Mouse (Mus musculus) inflammation-experienced regulatory T-cells, adult 6 months (primary cell): ENCODE measurements at regions not wholly inside any gene's neighbourhood (a gene's known extent, or its start where the extent isn't known, plus 50 kb on each side); places are given as distances from the start of the nearest gene placed in this dataset.

Experiments used
- ATAC-seq: one replicate; pipeline ENCODE4 v1.8.0; 2017

DNA sequence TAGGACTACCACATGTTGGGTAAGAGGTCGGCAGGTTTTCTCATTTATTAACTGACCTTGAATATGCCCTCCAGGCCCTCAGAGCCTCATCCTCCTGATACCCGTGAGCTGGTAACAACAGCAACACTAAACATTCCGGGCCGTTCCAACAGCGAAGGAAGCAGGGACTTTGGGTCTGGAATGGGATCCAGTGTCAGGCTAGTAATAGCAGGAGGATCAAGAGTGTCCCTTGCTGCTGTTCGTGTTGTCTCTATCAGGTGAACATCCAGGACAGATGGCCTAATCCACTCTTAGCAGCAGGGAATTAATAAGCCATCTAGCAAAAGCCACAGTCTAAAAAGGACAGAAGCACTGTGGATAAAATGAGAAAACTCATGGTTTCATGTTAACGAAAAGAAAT lies 106.7 kb downstream of the Cpeb2 start:
- ATAC-seq: no peak

DNA sequence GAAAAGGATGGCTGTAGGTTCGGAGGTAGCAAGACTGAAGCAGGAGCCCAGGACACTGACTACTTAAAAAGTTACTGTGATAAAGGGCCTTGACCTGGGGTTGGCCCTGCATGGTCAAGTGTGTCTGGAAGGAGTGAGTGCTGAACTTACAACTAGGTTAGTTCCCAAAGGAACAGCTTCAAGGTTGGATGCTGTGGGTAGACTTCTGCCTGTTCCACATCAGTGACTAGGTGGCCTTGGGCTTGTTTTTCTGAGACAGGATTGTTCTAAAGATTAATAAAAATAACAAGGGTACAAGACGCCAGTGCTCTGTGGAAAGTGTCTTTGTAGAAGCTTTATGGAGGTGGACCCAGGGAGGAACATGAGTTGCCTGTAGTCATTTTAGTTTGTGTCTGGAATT lies 108.5 kb downstream of the Cpeb2 start:
- ATAC-seq: no peak

DNA sequence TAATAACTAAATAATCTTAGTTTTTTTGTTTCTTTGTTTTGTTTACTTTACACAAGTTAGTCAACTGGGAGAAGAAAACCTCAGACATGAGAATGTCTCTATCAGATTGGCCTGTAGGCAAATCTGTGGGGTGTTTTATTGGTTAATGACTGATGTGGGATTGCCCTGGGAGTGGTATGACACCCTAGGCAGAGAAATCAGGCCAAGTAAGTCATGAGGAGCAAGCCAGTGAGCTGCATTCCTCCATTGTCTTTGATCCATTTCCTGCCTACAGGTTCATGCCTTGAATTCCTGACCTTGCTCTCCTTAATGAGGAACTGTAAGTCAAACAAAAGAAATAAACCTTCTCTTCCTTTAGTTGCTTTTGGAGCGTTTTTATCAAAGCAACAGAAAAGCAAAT lies 111.5 kb downstream of the Cpeb2 start:
- no peak for ATAC-seq

DNA sequence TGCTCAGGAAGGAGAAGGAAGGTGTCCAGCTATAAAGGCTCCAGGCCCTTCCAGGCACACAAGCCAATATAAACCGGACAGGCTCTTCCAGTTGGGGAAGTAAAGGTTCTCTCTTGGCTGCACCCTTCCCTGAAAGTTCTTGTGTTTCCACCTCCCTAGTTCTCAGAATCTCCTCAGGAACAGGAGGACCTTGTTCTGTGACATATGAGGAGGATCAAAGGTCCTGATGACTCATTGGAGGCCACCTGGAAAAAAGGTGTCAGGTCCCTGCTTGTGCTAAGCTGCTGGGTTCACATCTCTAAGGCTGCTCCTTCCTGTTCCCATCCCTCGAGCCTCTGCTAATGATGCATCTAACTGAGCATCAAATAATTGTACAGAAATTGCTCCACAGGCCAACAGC lies 118.0 kb downstream of the Cpeb2 start:
- no peak for ATAC-seq

DNA sequence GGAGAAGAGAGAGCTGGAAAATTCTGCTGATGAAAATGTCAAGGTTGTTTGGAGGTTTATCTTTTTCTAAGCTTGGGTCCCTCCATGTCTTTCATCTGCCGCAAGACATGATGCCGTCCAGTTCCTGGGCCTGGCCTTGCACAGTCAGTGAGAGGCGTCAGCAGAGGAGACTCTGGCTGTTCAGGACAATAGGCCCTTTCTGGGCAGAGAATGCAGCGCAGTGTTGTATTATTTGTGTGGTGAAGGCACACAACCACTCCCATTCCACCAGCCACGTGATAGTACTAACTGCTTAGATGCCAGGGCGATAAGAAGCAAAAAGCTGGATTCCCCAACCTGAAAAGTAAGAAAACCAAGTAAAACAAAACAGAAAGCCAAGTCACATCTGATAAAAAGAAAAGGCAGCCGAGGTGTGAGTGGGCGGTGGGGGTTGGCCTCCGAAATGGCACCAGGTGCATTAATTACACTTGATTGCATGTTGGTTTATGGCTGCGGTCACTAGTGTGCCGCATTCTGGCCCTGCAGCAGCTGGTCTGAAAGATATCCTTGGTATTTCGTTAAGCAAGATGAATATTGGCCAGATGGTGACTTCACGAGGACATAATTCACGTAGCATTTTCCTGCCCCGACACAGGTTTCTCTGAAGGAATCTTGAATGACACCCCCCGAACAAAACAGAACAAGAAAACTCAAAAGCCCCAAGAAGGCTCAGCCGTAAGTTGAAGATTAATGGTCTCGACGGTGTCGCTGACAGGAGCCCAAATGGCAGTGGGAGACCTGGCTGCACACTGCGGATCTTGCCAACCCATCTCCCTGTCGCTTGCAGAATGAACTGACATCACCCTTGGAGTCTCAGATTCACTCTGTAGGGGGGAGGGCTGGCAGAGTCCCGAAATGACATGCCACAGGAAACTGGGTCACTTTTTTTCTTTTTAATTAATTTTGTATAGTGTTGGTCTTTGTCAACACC lies 120.3 kb downstream of the Cpeb2 start:
- ATAC-seq: no peak

DNA sequence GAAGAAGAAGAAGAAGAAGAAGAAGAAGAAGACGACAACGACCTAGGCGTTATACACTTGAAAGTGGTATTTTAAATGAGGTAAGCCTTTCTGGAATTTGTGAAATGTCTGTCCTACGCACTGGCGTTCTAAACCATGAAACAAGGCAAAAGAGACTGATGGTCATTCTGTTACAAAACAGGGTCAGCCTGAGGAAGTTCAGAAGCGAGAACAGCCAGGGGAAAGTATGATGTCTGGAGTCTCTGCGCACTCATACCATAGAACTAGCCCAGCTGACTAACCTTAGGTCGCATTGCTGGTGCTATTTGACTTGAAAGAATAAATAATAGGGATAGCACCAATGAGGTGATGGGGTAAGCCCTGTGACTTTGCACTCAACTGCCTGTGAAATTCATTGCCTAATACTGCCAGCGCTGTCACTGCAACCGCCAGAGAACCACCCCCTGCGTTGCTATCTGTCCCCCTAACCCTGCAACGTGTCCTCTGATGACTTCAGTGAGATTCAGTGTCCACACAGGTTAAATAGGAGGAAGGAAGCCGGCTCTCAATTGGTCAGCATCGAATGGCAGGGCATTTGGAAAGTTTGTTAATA lies 121.5 kb downstream of the Cpeb2 start:
- no peak for ATAC-seq

DNA sequence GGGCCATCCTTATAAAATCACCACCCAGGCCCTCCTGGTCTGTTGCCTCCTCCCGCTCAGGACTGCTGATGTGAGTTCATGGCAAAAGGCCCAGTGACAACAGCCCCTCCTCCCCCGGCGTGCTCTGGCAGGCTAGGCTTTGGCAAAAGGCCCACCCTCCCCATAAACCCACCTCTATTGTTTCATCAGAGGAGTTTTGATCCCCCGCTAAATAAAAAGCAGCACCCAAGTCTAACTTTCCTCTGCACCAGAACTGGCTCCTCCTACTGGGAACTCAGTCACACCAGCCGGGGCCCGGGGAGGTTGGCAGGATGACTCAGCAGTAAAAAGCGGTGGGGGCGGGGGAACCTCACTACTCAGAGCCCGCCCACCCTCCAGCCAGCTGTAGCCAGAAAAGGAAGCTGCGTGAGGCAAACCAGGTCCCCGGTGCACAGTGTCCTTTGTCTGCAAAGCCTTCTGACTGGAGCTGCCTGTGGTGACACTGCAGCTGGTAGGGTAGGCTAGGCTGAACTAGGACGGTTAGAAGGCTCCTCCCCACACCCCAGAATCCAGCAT lies 122.1 kb downstream of the Cpeb2 start:
- ATAC-seq: peak; percentile 90

- no peak for ATAC-seq
These were observed 122.9 kb downstream of the Cpeb2 start for GRCm38 (mm10) chr5:43355832-43356231.

GRCm38 (mm10) chr5:43357100-43357680 lies 124.2 kb downstream of the Cpeb2 start:
- no peak for ATAC-seq

DNA sequence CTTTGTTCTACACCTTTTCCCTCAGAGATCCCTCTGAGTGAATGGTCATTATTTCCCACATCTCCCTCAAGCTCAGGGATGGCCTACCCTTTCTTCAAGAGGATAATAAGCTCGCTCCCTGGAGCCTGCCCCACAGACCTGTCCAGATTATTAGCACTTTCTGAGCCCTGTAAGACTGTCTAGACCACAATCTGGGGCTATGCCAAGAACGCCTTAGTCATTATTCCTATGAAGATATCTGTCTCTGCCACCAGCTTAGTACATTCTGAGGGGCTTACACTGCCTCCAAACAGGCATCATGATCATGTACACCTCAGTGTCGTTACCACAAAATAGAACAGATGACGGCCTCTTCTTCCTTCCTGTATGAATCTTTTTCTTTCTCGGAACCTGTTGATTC lies 124.9 kb downstream of the Cpeb2 start:
- ATAC-seq: no peak

GRCm38 (mm10) chr5:43358928-43359765 lies 126.2 kb downstream of the Cpeb2 start:
- ATAC-seq: no peak

DNA sequence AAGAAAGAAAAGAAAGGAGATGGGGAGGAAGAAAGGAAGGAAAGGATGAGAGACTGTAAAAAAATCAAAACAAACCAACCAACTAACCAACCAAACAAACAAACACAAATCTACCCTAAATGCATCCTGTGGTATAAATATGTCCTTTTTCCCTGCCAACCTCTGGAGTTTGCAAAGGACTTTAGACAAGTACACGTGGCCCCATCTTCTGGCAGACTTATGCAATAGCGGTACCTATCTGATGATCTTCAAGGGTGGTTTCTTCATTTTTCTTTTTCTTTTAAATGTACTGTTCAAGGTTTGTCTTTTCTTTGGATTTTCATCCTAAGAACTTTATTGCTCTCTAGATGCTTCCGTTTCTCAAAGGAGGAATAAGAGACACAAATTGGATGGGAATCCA lies 127.3 kb downstream of the Cpeb2 start:
- no peak for ATAC-seq

GRCm38 (mm10) chr5:43361026-43361425 lies 128.1 kb downstream of the Cpeb2 start:
- ATAC-seq: no peak

DNA sequence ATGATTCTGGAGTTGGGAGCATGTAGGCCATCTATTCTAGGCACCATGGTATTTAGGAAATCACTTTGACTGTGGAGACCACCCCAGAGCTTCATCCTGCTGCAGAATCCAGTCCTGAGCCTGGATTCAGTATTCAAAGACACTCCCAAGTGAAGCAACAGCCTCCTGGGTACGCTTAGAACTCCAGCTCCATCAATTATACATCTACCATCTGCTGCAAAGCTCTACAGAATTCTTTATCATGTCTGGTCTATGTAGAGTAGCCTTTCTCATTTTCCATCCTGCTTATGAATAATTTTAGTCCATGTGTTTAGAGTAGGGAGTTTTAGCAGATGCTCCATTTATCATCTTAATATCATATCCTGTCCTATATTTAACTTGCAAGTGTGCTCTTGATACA lies 139.4 kb downstream of the Cpeb2 start:
- ATAC-seq: no peak

DNA sequence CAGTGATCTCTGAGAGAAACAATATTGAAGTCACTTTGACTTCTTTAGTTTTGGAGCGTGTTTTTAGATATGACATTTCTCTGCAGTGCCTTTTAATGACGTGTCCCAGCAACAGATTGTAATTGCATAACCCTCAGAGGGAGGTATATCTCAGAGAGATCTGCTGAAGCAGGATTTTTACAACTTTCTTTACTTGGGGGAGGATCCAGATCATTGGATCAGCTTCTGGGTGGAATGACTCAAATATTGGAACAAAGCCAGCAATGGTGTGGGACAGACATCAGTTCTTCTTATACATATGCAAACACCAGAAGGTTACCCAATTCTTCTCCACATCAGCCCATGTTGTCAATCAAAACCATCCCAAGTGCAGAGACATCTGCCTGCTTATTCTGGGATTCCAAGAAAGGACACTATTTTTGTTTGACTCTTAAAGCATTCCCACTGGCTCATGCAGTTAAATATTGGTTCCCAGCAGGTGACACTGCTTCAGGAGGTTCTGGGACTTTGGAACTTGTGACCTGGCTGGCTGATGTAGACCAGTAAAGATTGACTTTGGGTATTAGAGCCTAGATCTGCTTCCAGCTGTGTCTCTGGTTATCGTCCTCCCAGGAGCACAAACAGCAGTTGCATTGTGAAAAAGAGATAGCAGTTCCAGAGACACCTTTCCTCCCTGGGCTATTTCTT lies 130.5 kb upstream of the C1qtnf7 start:
- no peak for ATAC-seq

- no peak for ATAC-seq
These were observed 124.3 kb upstream of the C1qtnf7 start for GRCm38 (mm10) chr5:43390997-43391396.

- no peak for ATAC-seq
These were observed 123.8 kb upstream of the C1qtnf7 start for GRCm38 (mm10) chr5:43391412-43392029.

GRCm38 (mm10) chr5:43392908-43393545 lies 122.3 kb upstream of the C1qtnf7 start:
- ATAC-seq: no peak

- no peak for ATAC-seq
These were observed 98.1 kb upstream of the C1qtnf7 start for GRCm38 (mm10) chr5:43417259-43417658.

GRCm38 (mm10) chr5:43422815-43423687 lies 92.3 kb upstream of the C1qtnf7 start:
- peak; percentile 64 for ATAC-seq
